Mouse (Mus musculus): ENCODE results near the gene Tmem88. TPM values are rescaled to one million over a fixed set of nuclear protein-coding genes. Genes with fewer than 3 reads are reported as not detected.

Gene Tmem88
- total RNA-seq, 2 experiments from 2014 or later: 3.1 to 4.2 TPM

GRCm38 (mm10) chr11:69416921-69417448 lies 19.0 kb upstream of the Tmem88 start:
- intact Hi-C loops (cut with DNase I): no loop called here
- DNase-seq: no peak

DNA sequence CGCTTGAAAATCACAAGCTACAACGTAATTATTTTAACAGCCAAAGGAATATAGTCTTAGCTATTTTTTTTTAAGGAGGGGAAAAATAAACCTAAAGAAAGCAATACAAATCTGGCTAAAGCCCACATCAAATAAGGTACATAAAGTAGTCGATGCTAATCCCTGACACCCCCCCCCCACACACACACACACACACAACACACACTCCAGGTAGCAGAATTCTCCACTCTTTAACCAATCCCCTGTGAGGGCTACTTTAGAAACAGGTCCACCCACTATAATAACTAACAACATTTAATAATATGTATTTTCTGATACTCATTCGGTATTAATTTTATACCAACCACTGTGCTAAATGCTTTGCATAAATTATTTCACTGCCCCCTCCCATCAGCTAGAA lies 18.5 kb upstream of the Tmem88 start:
- DNase-seq: no peak
- intact Hi-C loops (cut with DNase I): no loop called here

- intact Hi-C loops (cut with DNase I): no loop called here
- peak; percentile 83 for DNase-seq
Observed at GRCm38 (mm10) chr11:69415668-69416451, 17.8 kb upstream of the Tmem88 start.

GRCm38 (mm10) chr11:69415327-69415667 lies 17.3 kb upstream of the Tmem88 start:
- intact Hi-C loops (cut with DNase I): no loop called here
- DNase-seq: peak; percentile 88

DNA sequence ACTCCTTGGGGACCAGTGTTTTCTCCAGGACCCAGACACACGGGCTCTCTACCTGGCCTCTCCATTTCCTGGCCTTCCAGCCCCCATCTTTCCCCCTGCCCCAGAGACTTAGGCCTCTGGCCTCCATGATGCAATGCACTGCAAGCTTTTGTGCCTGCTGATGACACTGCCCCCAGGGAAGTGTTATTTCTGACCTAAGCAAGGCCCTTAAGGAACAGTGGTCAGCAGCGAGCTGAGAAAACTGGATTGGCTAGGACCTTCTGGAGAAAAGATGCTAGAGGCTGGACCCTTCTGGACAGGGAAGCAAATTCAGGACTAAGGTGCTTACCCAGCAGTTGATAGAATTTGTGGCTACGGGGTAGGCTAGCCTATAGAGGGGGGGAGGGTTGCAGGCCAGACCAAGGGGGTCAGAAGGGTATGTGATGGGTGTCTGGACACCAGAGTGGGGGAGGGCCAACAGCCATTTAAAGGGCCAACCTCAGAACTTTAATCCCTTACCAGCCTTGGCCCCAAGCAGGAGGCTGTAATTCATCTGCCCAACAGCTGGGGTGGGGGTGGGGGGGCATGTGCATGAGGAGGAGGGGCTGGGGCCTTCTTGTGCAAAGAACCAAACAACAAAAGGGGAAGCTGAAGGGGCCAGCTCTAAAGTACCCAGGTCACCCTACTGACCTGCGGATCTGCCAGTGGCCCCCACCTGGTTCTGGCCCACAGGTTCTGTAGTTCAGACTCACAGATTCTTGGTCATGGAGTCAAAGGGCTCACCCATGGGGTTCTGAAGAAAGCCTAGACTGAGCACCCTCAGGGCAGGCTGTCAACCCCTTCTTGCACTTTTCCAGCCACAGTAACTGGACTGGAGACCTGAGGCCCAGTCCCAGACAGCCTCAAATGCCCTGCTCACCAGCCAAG lies 16.6 kb upstream of the Tmem88 start:
- intact Hi-C loops (cut with DNase I): no loop called here
- no peak for DNase-seq

GRCm38 (mm10) chr11:69413221-69414181 lies 15.5 kb upstream of the Tmem88 start, which contains the start of gene Kdm6b:
TSS of gene Kdm6b (minus strand) at chr11:69413675.
- peak; percentile 60 for DNase-seq
- intact Hi-C loops (cut with DNase I): no loop called here

DNA sequence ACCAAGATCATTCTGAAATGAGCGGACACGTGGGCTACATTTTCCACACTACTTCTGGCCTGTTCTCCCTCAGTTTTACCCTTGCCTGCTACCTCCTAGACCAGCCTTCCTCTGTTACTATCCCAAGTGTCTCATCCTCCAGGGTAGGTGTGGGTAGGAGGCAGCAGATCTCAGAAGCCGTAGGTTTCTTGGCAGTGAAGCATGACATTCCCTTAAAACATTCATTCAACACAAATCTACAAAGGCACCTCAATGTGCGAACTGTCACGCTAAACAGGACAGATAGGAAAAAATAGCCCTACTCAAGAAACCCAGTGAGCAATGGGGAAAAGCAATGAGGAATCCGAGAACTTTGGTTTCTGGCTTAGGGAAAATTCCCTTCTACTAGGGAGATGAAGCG lies 14.5 kb upstream of the Tmem88 start:
- DNase-seq: no peak
- intact Hi-C loops (cut with DNase I): no loop called here

- peak; percentile 66 for DNase-seq
- intact Hi-C loops (cut with DNase I): no loop called here
Observed at GRCm38 (mm10) chr11:69411538-69412203, 13.6 kb upstream of the Tmem88 start.

- intact Hi-C loops (cut with DNase I): no loop called here
- peak; percentile 98 for DNase-seq
Observed at GRCm38 (mm10) chr11:69411073-69411535, 13.1 kb upstream of the Tmem88 start.

DNA sequence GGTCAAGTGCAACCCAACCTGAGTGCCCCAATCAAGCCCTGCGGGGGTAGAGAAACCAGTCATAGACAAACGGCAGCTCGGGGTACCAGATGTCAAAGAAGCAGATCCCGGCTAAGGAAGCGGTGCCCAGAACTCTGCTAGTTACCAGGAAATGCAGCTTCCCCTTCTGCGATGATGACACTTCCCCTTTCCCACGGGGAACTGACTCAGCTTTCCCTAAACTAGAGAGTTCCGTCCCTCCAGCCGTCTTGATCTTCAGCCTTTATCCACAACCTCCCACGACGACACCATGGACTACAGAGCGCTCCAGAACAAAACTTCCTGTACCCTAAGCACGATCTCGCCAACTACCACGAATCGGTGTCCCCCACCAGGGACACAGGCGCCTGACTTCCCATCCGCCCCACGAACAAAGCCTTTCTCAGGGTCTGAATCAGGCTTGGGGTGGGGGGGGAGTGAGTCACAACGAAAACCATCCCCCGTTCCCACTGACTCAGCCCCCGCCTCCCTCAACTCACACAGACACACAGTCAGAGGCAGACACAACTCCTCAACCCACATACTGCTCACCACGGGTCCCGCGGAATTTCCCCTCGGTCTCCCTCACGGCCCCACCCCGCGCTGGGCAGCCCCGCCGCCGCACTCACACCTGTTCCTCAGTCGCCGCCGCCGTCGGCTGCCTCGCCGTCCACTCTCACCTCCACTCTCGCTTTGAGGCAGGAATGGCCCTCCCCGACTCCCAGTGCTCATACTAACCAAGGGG lies 12.5 kb upstream of the Tmem88 start:
- DNase-seq: no peak
- intact Hi-C loops (cut with DNase I): no loop called here

- intact Hi-C loops (cut with DNase I): no loop called here
- DNase-seq: no peak
Observed at GRCm38 (mm10) chr11:69410045-69410309, 11.9 kb upstream of the Tmem88 start.

DNA sequence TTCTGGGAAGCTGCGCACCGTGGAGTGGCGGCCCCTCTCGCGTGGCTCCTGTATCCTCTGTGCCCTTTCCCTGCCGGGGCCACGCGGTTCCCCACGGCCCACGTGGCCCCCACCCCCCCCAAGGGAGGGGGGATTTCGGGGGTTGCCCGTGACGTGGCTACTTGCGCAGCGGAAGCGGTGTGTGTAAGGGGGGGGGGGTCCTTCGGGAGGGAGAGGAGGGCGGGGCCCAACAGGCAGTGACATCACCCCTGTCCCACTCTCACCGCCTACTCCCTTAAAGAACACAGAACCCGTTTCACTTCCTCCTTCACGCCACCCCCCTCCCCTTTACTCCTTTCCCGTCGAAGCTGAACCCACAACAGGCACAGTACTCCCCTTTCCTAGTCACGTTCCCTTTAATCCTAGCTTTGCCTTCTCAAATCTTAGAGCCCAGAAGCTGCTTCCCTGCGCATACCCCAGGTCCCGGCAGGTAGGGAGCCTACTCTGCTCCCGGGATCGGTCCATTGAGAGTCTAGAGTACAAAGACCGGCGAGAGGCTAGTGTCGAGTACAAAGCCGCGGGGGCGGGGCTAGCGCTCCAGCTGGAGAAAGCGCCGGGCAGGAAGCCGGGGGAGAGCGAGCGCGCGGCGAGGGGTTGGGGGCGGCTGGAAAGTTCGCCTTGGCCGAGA lies 11.5 kb upstream of the Tmem88 start:
- intact Hi-C loops (cut with DNase I): loop anchor here (5.0 kb wide), 1 partner anchor 103 kb away; no protein-coding TSS in a partner anchor
- peak; percentile 83 for DNase-seq

- peak; percentile 74 for DNase-seq
- intact Hi-C loops (cut with DNase I): loop anchor here (5.0 kb wide), 1 partner anchor 104 kb away; no protein-coding TSS in a partner anchor
Observed at GRCm38 (mm10) chr11:69408541-69409377, 10.7 kb upstream of the Tmem88 start.

GRCm38 (mm10) chr11:69407724-69408004 lies 9.6 kb upstream of the Tmem88 start:
- intact Hi-C loops (cut with DNase I): loop anchor here (5.0 kb wide), 1 partner anchor 105 kb away; no protein-coding TSS in a partner anchor
- DNase-seq: no peak

- intact Hi-C loops (cut with DNase I): loop anchor here (5.0 kb wide), 1 partner anchor 105 kb away; no protein-coding TSS in a partner anchor
- no peak for DNase-seq
Observed at GRCm38 (mm10) chr11:69406867-69407723, 9.1 kb upstream of the Tmem88 start.

GRCm38 (mm10) chr11:69406282-69406681 lies 8.2 kb upstream of the Tmem88 start:
- intact Hi-C loops (cut with DNase I): loop anchor here (5.0 kb wide), 1 partner anchor 106 kb away; no protein-coding TSS in a partner anchor
- DNase-seq: no peak
